Mouse (Mus musculus) embryonic stem cell, embryonic (primary cell): ENCODE measurements around the gene Nanog.

Source experiments
- CTCF ChIA-PET, 4 experiments: fragments of 300-600 bp in 2 of 4; fragments of 350-600 bp in 2 of 4; sonication (Branson Sonifier 250); formaldehyde crosslinking; loops; one replicate each; lab custom pipeline; 2022; ENCODE audit warnings: inconsistent platforms in 2 of 4; lab: Charles Lee
- POLR2A ChIA-PET, 4 experiments: fragments of 300-600 bp in 2 of 4; fragments of 350-600 bp in 2 of 4; sonication (Branson Sonifier 250); formaldehyde crosslinking; loops; one replicate each; lab custom pipeline; 2022; ENCODE audit warnings: antibody characterized with exemption in 4 of 4, inconsistent platforms in 1 of 4; lab: Charles Lee

Nanog gene

GRCm38 (mm10) chr6:122707036-122707800 lies at the start of gene Nanog:
Nanog (plus strand) TSS chr6:122707489.
- ChIA-PET POLR2A (interaction anchor here (0.5 to 10.8 kb wide), 91 partner anchors 8 to 1769 kb away, joined by 3 to 251 read pairs (median 5); partner anchors contain the start of genes Gdf3 (in 3 of the 4), Necap1 (in 1 of the 4) and Phc1 (in 1 of the 4)), CTCF (interaction anchor here in 3 of 4 experiments (0.6 to 3.0 kb wide), 8 partner anchors 13 to 77 kb away, joined by 3 to 23 read pairs (median 5); no protein-coding TSS in a partner anchor)

DNA sequence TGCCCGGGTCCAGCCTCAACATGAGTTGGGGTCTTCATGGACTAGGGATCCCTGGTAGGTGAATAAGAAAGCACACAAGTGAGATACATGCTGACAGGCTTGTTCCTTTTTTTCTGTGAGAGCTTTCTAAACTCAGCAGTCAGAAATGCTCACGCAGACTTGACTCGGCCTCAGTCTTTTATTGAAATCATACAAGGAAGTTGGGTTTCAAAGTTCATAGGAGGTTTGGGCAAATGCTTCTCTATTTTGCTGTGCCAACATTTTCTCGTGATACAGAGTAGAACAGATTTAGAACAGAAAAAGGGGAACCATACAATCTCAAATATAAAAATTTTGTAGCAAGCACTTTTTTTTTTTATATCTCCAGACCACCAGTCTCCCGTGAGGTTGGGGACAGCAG lies 49.7 kb upstream of the Nanog start:
- ChIA-PET POLR2A (no interaction called here), CTCF (interaction anchor here in 1 of 4 experiments (1.4 kb wide), 1 partner anchor 12 kb away, joined by 6 read pairs; no protein-coding TSS in a partner anchor)

- ChIA-PET CTCF (interaction anchor here (0.5 to 2.8 kb wide), 22 partner anchors 8 to 219 kb away, joined by 3 to 52 read pairs (median 3); no protein-coding TSS in a partner anchor), POLR2A (interaction anchor here in 3 of 4 experiments (0.8 to 4.3 kb wide), 15 partner anchors 9 to 215 kb away, joined by 3 to 22 read pairs (median 4); partner anchors contain the start of genes Gdf3 (in 1 of the 3), Nanog (in 1 of the 3) and Necap1 (in 1 of the 3))
These were observed 47.7 kb upstream of the Nanog start for GRCm38 (mm10) chr6:122659567-122659966.

- POLR2A ChIA-PET: interaction anchor here (0.6 to 4.3 kb wide), 48 partner anchors 9 to 319 kb away, joined by 3 to 22 read pairs (median 4); partner anchors contain the start of genes Nanog (in 2 of the 4), Gdf3 (in 1 of the 4) and Necap1 (in 1 of the 4)
- CTCF ChIA-PET: interaction anchor here (0.5 to 2.8 kb wide), 32 partner anchors 7 to 598 kb away, joined by 3 to 52 read pairs (median 5); partner anchors contain the start of genes Gdf3 (in 1 of the 4) and Necap1 (in 1 of the 4)
These were observed 46.5 kb upstream of the Nanog start for GRCm38 (mm10) chr6:122660601-122661379.

DNA sequence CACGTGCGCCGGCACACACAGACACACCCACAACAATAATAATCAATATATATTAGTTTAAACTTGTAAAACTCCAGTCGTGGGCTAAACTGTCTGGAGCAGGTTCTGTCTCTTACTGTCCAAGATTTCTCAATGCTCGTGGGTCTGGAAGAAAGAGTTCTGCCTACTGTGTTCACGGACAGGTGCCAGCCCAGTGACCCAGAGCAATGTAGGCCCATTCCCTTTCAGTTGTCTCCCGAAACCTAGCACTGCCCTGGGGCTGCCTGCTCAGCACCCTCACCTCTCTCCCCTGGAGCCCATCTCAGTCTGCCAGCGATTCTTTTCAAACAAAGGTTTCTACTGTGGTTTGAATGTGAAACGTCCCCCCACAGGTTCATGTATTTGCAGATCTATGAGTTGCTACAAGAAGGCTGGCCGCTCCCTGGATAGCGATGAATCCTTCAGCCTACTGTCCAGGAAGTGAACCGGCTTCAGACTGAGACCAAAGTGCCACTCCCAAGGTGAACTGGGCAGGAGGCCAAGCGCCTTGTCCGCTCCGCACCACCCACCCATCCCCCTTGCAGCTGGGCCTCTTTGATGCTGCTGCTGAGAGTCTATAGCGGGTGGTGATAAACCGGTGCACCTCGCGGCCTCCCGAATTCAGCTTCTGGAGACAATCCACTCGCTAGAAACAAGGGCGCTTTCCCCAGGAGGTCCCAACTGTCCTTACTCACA lies 44.6 kb upstream of the Nanog start:
- ChIA-PET POLR2A (interaction anchor here (0.5 to 4.3 kb wide), 33 partner anchors 7 to 356 kb away, joined by 3 to 22 read pairs (median 5); partner anchors contain the start of genes Nanog (in 2 of the 4), Gdf3 (in 1 of the 4) and Necap1 (in 1 of the 4)), CTCF (interaction anchor here in 1 of 4 experiments (0.7 kb wide), 1 partner anchor 99 kb away, joined by 3 read pairs; no protein-coding TSS in a partner anchor)

DNA sequence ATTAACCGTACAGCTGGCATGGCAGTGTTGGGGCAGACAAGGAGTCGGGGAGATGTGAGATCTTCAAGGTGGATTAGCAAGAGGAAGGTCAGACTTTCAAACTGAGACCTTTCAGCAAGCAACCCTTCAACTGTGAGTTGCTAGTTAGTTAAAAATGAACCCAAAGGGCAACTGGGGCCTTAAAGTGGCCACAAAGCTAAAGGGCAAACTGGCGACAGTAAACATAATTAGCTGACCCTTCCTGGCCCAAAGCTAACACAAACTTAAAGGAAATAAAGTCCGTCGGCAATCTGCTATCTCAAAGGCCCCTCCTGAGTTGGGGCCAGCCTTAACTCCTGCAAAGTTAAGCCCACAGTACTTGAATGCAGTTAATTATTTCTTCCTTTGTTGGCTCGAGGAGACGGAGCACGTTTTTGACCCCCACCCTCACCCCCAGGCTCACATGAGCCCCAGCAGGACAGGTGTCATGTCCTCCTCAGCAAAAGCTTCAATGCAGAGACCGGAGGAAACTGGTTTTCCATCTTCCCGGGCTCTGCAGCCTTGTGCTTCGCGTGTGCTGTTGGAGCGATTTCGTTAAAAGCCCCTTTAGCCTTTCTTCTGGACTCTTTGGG lies 43.6 kb upstream of the Nanog start:
- ChIA-PET CTCF (interaction anchor here in 3 of 4 experiments (0.5 to 2.0 kb wide), 5 partner anchors 12 to 98 kb away, joined by 3 to 6 read pairs (median 3); no protein-coding TSS in a partner anchor), POLR2A (interaction anchor here (0.5 to 2.8 kb wide), 42 partner anchors 9 to 211 kb away, joined by 3 to 19 read pairs (median 5); partner anchors contain the start of genes Nanog (in 3 of the 4) and Necap1 (in 1 of the 4))

DNA sequence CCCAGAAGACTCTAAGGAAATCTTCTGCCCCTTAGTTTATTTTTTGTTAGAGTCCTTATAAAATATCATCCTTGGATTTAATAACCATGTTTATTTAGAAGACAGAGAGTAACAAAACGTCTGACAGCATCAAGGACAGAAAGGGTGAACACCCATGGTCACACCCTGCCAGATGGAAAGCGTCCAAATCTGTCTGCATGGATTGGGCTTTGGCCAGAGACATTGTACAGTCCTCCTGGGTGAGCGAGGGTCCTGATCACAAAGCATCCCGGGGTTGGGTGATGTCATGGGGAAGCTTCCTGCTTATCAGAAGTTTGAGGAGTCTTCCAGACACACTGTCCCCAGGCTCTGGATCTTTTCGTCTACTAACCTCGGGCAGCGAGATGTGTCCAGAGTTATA lies 41.4 kb upstream of the Nanog start:
- ChIA-PET CTCF (interaction anchor here in 3 of 4 experiments (0.5 to 1.3 kb wide), 5 partner anchors 48 to 208 kb away, joined by 3 to 8 read pairs (median 3); partner anchors contain the start of gene Necap1 (in 1 of the 3)), POLR2A (interaction anchor here in 3 of 4 experiments (0.6 to 6.8 kb wide), 21 partner anchors 8 to 143 kb away, joined by 3 to 97 read pairs (median 5); partner anchors contain the start of genes Gdf3 (in 2 of the 3) and Nanog (in 2 of the 3))

DNA sequence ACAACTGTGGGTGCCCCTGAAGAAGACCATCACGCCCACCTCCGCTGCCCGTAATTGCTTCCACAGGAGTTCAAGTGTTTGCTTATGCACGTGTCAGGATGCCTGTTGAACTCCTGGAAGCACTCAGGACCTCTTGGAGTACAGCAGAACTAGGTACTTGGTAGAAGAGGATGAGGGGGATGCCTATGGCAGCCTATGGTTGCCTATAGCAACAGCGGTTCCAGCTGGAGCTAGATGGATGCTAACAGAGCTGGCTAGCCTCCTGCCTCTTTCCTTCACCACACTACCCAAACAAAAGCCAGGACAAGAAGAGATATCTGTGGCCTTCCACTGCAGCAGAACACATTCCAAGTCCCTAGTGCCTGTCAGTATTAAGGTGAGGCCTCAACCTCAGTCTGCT lies 39.6 kb upstream of the Nanog start:
- ChIA-PET POLR2A (interaction anchor here (0.7 to 6.8 kb wide), 39 partner anchors 11 to 1761 kb away, joined by 3 to 97 read pairs (median 5); partner anchors contain the start of genes Gdf3 (in 2 of the 4), Nanog (in 2 of the 4) and Slc2a3 (in 1 of the 4)), CTCF (interaction anchor here in 3 of 4 experiments (0.6 to 3.5 kb wide), 15 partner anchors 8 to 225 kb away, joined by 3 to 47 read pairs (median 4); partner anchors contain the start of genes Necap1 (in 1 of the 3) and Slc2a3 (in 1 of the 3))

DNA sequence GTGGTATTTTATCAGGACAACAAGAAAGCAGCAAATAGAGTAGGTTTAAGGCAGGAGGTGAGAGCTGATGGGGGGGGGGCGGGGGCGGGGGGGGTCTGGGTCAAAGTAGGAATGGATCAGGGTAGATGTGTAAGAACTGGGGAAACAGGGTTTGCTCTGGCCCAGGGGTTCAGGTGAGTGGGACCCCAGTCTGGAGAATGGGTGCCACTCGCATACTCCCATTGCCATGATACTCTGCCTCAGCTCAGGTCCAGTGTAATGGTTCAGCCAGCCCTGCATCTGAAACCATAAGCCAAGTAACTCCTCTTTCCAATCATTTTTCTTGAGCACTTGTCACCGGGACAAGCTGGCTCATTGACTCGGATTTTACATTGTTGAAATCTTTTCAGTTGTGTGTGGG lies 38.5 kb upstream of the Nanog start:
- POLR2A ChIA-PET: interaction anchor here (0.6 to 6.8 kb wide), 62 partner anchors 7 to 327 kb away, joined by 3 to 97 read pairs (median 6); partner anchors contain the start of genes Nanog (in 3 of the 4), Gdf3 (in 2 of the 4), Slc2a3 (in 2 of the 4) and Necap1 (in 1 of the 4)
- CTCF ChIA-PET: interaction anchor here (0.5 to 3.5 kb wide), 127 partner anchors 8 to 1568 kb away, joined by 3 to 55 read pairs (median 6); partner anchors contain the start of genes Nanog (in 1 of the 4), Necap1 (in 1 of the 4) and Slc2a3 (in 1 of the 4)

GRCm38 (mm10) chr6:122669406-122670200 lies 37.7 kb upstream of the Nanog start:
- ChIA-PET CTCF (interaction anchor here (0.5 to 3.5 kb wide), 157 partner anchors 9 to 1805 kb away, joined by 3 to 55 read pairs (median 5); partner anchors contain the start of genes Nanog (in 2 of the 4), Necap1 (in 2 of the 4), Gdf3 (in 1 of the 4) and Slc2a3 (in 1 of the 4)), POLR2A (interaction anchor here (0.6 to 6.8 kb wide), 91 partner anchors 8 to 1805 kb away, joined by 3 to 97 read pairs (median 5); partner anchors contain the start of genes Nanog (in 3 of the 4), Gdf3 (in 2 of the 4), Slc2a3 (in 2 of the 4) and Necap1 (in 1 of the 4))

GRCm38 (mm10) chr6:122670201-122670551 lies 37.1 kb upstream of the Nanog start:
- ChIA-PET POLR2A (interaction anchor here (0.6 to 6.8 kb wide), 83 partner anchors 9 to 1805 kb away, joined by 3 to 97 read pairs (median 5); partner anchors contain the start of genes Nanog (in 3 of the 4), Gdf3 (in 2 of the 4), Necap1 (in 1 of the 4) and Slc2a3 (in 1 of the 4)), CTCF (interaction anchor here (0.5 to 3.5 kb wide), 125 partner anchors 8 to 1805 kb away, joined by 3 to 55 read pairs (median 6); partner anchors contain the start of genes Nanog (in 2 of the 4), Gdf3 (in 1 of the 4), Necap1 (in 1 of the 4) and Slc2a3 (in 1 of the 4))

DNA sequence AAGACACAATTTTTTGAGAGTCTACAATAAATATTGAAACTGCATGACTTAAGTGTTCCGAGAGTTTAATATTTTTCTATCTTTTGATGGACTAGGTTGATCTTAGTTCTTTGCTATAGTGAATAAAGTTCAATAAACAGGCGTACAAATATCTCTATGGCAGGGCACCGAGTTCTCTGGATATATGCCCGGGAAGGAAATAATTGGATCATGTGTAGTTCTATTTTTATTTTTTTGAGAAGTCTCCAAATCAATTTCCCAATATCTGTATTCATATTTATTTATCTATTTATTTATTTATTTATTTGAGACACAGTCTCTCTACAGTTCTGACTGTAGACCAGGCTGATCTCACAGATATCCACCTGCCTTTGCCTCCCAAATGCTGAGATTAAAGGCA lies 36.4 kb upstream of the Nanog start:
- CTCF ChIA-PET: interaction anchor here (0.6 to 3.5 kb wide), 21 partner anchors 10 to 209 kb away, joined by 3 to 55 read pairs (median 11); partner anchors contain the start of gene Necap1 (in 1 of the 4)
- POLR2A ChIA-PET: interaction anchor here (0.7 to 6.8 kb wide), 33 partner anchors 9 to 113 kb away, joined by 3 to 97 read pairs (median 12); partner anchors contain the start of genes Nanog (in 3 of the 4) and Gdf3 (in 1 of the 4)

DNA sequence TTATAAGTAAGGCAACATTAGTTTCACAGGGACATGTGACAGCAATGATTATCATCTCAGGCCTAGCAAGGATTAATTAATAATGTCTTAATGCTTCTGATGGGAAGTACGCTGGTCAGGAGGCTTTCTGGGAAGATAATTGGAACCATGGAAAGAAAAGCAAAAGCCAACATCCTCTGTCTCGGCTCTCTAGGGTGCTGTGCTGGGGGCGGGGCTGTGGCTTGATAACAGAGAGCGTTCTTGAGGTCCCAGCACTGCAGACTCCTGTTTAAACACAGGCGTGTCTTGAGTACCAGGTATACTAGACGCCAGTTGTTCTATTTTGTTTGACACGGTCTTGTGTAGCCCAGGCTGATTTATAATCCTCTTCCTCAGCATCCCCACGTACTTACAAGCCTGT lies 34.5 kb upstream of the Nanog start:
- CTCF ChIA-PET: interaction anchor here (0.6 to 1.7 kb wide), 6 partner anchors 8 to 116 kb away, joined by 3 to 16 read pairs (median 3); no protein-coding TSS in a partner anchor
- POLR2A ChIA-PET: interaction anchor here (0.6 to 2.0 kb wide), 10 partner anchors 8 to 93 kb away, joined by 3 to 7 read pairs (median 4); no protein-coding TSS in a partner anchor

DNA sequence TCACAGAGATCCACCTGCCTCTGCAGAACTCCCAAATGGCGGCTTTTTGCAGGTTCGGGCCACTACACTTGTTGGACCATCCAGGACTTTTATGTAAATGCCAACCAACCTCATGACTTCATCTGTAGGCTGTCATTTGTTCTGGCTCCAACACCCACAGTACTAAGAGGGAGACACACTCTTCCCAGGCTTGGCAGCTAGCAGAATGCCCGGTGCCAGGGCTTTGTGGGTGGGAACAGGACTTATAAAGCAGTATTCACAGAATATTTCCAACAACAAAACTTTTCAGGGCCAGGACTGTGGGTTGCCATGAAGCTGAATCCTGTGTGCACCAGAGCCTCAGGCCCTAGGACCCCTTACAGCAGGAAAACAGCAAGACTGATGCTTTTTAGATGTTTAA lies 24.6 kb upstream of the Nanog start:
- ChIA-PET POLR2A (interaction anchor here in 1 of 4 experiments (8.9 to 11.5 kb wide), 2 partner anchors 15 to 22 kb away, joined by 87 to 251 read pairs; partner anchors contain the start of gene Nanog), CTCF (interaction anchor here in 3 of 4 experiments (0.7 to 2.2 kb wide), 5 partner anchors 13 to 122 kb away, joined by 3 to 7 read pairs (median 5); no protein-coding TSS in a partner anchor)
